Mouse (Mus musculus): ENCODE measurements around the gene Elp5. TPM values are rescaled to one million over a fixed set of nuclear protein-coding genes. Genes with fewer than 3 reads are reported as not detected.

Elp5 gene
- polyA plus RNA-seq, 1 experiment = 37.8 TPM

DNA sequence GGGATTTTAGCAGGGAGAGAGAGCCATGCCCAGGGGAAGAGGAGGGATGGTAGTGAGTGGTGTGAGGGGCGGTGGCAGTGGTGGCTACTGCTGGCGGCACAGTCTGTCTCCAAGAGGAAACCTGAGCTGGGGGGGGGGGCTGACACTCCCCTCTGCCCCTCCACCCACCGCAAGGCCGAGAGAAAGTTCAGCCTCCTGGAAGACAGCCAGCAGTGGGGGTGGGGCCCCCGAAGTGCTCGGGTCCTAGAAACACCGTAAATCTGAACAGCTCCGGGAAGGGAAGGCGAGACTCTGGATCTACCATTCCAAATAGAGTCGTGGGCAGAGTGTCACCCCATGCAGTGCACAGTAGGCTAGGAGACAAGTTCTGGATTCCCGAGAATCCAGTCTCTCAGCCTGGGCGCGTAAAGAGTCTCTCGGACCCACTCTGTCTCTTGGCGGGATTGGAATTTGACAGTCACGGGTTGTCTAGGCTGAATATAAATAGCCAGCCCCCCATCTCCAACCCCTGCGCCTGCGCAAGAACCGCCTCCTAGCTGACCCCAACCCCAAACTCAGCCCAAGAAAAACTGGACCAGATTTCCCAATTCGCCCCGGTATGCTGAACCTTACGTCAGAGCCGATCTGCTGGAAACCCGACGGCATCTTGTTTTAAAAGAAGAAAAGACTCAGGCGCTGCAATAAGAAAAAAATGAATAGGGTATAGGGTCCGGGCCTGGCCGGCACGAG lies 34.8 kb downstream of the Elp5 start:
- WGBS = 14% methylated on average over 29 of the region's 29 CpGs
- TF ChIP-seq POLR2A (IDR thresholded peaks at IDR 0.05; ENCODE audit: low read depth, low read length) (no peak), CTCF (IDR thresholded peaks at IDR 0.05; ENCODE audit: extremely low read depth, insufficient read length, insufficient replicate concordance, low read depth, low read length) (no peak)
- H3K27ac ChIP-seq (ENCODE audit: insufficient read depth, low read depth, low read length) = peak overlapping the region; percentile 37; the same call in 1 of the 2 replicates

DNA sequence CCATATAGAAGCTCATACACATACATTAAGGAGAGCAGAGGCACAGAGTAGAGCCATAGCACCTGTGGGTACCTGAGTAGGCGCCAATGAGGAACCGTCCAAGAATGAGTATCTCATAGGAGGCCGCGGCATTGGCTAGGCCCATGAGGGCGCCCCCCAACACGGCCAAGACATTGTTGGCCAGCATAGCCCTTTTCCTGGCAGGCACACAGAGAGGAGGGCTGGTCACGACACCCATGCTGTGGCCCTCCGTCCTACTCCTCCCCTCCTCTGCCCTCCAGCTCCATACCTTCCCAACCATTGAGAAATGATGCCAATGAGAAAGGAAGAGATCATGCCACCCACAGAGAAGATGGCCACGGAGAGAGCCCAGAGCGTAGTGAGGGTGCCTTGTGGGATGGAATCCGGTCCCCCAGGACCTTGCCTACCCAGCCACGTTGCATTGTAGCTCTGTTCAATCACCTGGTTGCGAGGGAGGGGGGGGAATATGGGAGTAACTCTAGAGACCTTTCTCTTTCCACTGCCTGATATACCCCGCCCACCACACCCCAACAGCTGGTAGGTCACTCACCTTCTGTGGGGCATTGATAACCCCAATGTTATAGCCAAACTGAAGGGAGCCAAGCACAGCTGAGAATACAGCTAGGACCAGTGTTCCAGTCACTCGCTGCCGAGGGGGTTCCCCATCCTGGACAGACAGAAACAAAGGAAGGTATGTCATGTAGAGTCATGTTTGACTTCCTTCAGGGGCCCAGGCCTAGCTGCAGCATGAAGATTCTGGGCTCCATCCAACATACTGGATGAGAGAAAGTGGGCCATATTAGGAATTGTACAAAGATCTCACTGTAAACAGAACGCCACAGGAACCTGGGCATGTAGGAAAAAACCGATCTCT lies 36.1 kb downstream of the Elp5 start:
- Histone ChIP-seq H3K4me3 (ENCODE audit: low read depth, low read length) (0 out of 2 replicates have a peak overlapping the region, but pooled peaks have one; percentile 0), H3K4me1 (ENCODE audit: control insufficient read depth, insufficient read depth, insufficient read length, low read length) (peaks cover 4% of the 10 kb centered on the region), H3K36me3 (ENCODE audit: control insufficient read depth, insufficient read depth, low read length) (no peaks in the 10 kb centered on the region), H3K27me3 (ENCODE audit: control insufficient read depth, insufficient read depth, low read length) (no peaks in the 10 kb centered on the region), H3K27ac (ENCODE audit: insufficient read depth, low read depth, low read length) (0 out of 2 replicates have a peak overlapping the region, but pooled peaks have one; percentile 13)
- TF ChIP-seq POLR2A (IDR thresholded peaks at IDR 0.05; ENCODE audit: low read depth, low read length) (no peak), CTCF (IDR thresholded peaks at IDR 0.05; ENCODE audit: extremely low read depth, insufficient read length, insufficient replicate concordance, low read depth, low read length) (no peak)
- WGBS = 86% methylated on average over 18 of the region's 18 CpGs

More for the DNA sequence above, 34.8 kb downstream of the Elp5 start:
- H3K27me3 ChIP-seq (ENCODE audit: control insufficient read depth, insufficient read depth, low read length) = no peaks in the 10 kb centered on the region
- peaks cover 4% of the 10 kb centered on the region for H3K4me1 ChIP-seq (ENCODE audit: control insufficient read depth, insufficient read depth, insufficient read length, low read length)
- no peaks in the 10 kb centered on the region for H3K36me3 ChIP-seq (ENCODE audit: control insufficient read depth, insufficient read depth, low read length)
- peak overlapping the region; percentile 56 for H3K4me3 ChIP-seq (ENCODE audit: low read depth, low read length)

DNA sequence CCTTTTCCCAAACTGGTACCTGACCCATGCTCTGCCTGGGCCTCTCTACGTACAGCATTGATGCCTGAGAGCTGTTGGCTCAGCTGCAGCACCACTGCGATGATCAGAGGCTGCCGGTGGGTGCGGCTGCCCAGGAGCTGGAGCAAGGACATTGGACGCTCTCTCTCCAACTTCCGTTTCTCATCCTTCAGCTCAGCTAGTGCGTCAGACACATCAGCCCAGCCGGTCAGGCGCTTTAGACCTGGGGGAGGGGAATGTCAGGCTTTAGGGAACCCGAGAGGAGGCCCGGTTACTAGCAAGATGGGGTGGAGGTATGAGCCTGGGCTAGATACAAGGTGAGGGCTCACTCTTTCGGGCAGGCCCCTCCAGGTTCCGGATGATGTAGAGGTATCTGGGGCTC lies 37.1 kb downstream of the Elp5 start:
- 81% methylated on average over 13 of the region's 13 CpGs for WGBS
- Histone ChIP-seq H3K4me3 (ENCODE audit: low read depth, low read length) (no peak overlapping the region), H3K4me1 (ENCODE audit: control insufficient read depth, insufficient read depth, insufficient read length, low read length) (peaks cover 4% of the 10 kb centered on the region), H3K27me3 (ENCODE audit: control insufficient read depth, insufficient read depth, low read length) (no peaks in the 10 kb centered on the region), H3K27ac (ENCODE audit: insufficient read depth, low read depth, low read length) (no peak overlapping the region), H3K36me3 (ENCODE audit: control insufficient read depth, insufficient read depth, low read length) (no peaks in the 10 kb centered on the region)
- TF ChIP-seq CTCF (IDR thresholded peaks at IDR 0.05; ENCODE audit: extremely low read depth, insufficient read length, insufficient replicate concordance, low read depth, low read length) = no peak
- TF ChIP-seq POLR2A (IDR thresholded peaks at IDR 0.05; ENCODE audit: low read depth, low read length) = no peak

DNA sequence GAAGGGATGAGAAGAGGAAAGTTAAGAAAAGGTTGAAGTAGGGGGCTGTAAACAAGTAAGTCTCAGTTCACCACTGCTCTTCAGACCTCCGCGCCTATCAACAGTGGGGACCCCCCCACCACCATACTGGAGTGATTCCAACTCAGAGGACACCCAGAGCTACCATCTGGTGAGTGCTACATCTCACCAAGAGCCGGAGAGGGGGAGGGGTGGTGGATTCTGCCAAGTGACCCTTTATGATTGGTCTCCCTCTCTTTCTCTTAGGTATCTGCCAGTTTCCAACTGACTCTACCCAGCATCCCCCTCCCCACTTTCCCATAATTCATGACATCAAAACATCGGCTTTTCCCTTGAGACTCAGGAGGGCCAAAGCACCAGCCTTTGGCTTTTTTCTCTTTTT lies 41.4 kb downstream of the Elp5 start:
- Histone ChIP-seq H3K36me3 (ENCODE audit: control insufficient read depth, insufficient read depth, low read length) (no peaks in the 10 kb centered on the region), H3K27ac (ENCODE audit: insufficient read depth, low read depth, low read length) (no peak overlapping the region), H3K4me1 (ENCODE audit: control insufficient read depth, insufficient read depth, insufficient read length, low read length) (peaks cover 6% of the 10 kb centered on the region), H3K4me3 (ENCODE audit: low read depth, low read length) (no peak overlapping the region), H3K27me3 (ENCODE audit: control insufficient read depth, insufficient read depth, low read length) (peaks cover 4% of the 10 kb centered on the region; the same call in 1 of the 2 replicates)
- TF ChIP-seq POLR2A (IDR thresholded peaks at IDR 0.05; ENCODE audit: low read depth, low read length) = no peak
- no peak for TF ChIP-seq CTCF (IDR thresholded peaks at IDR 0.05; ENCODE audit: extremely low read depth, insufficient read length, insufficient replicate concordance, low read depth, low read length)
- WGBS = 88% methylated on average over 4 of the region's 4 CpGs

DNA sequence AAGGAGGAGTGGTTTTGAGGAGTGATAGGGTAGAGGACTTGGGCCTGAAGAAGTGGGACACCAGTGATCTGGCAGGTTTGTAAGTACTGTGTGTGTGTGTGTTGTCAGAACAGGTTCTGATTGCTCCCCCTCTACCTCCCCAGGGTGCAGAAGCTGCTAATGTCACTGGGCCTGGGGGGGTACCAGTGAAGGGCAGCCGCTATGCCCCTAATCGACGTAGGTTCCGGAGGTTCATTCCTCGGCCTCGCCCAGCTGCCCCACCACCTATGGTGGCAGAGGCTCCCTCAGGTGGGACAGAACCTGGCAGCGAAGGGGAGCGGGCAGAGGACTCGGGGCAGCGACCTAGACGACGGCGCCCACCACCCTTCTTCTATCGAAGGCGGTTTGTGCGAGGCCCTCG lies 42.6 kb downstream of the Elp5 start:
- WGBS = 96% methylated on average over 17 of the region's 17 CpGs
- H3K36me3 ChIP-seq (ENCODE audit: control insufficient read depth, insufficient read depth, low read length) = no peaks in the 10 kb centered on the region

DNA sequence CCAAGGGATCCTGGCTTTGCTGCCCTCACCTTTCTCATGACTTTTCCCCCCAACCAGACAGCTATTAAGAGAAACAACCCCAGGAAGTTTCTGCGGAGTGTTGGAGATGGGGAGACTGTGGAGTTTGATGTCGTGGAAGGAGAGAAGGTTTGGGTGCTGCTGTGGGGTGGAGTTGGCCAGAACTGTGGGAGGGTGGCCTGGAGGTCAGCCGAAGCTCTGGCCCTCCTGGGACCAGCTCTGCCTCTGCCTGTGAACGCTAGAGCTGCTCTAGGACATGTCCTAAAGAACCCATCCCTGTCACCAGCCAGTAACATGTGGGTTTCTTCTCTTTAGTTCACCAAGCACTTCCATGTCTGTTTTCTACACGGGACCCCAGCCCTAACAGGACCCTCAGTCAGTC lies 43.1 kb downstream of the Elp5 start:
- TF ChIP-seq POLR2A (IDR thresholded peaks at IDR 0.05; ENCODE audit: low read depth, low read length) (no peak), CTCF (IDR thresholded peaks at IDR 0.05; ENCODE audit: extremely low read depth, insufficient read length, insufficient replicate concordance, low read depth, low read length) (no peak)
- Histone ChIP-seq H3K4me1 (ENCODE audit: control insufficient read depth, insufficient read depth, insufficient read length, low read length) (peaks cover 11% of the 10 kb centered on the region), H3K27ac (ENCODE audit: insufficient read depth, low read depth, low read length) (no peak overlapping the region), H3K4me3 (ENCODE audit: low read depth, low read length) (no peak overlapping the region), H3K27me3 (ENCODE audit: control insufficient read depth, insufficient read depth, low read length) (peaks cover 11% of the 10 kb centered on the region; the same call in 1 of the 2 replicates), H3K36me3 (ENCODE audit: control insufficient read depth, insufficient read depth, low read length) (no peaks in the 10 kb centered on the region)
- WGBS = 75% methylated on average over 5 of the region's 5 CpGs

More for the DNA sequence above, 42.6 kb downstream of the Elp5 start:
- H3K27me3 ChIP-seq (ENCODE audit: control insufficient read depth, insufficient read depth, low read length) = peaks cover 11% of the 10 kb centered on the region; the same call in 1 of the 2 replicates
- peaks cover 11% of the 10 kb centered on the region for H3K4me1 ChIP-seq (ENCODE audit: control insufficient read depth, insufficient read depth, insufficient read length, low read length)
- H3K27ac ChIP-seq (ENCODE audit: insufficient read depth, low read depth, low read length) = no peak overlapping the region
- TF ChIP-seq CTCF (IDR thresholded peaks at IDR 0.05; ENCODE audit: extremely low read depth, insufficient read length, insufficient replicate concordance, low read depth, low read length) (no peak), POLR2A (IDR thresholded peaks at IDR 0.05; ENCODE audit: low read depth, low read length) (no peak)
- no peak overlapping the region for H3K4me3 ChIP-seq (ENCODE audit: low read depth, low read length)
